39 mouse cellular contexts compared by ENCODE assay signal in genomic region chr17:23818579-23818978, GRCm38 (mm10). TPM values are rescaled to one million over a fixed set of nuclear protein-coding genes. Genes with fewer than 3 reads are reported as not detected.
"Had no signal": no experiment of that assay in that cellular context is flagged by ENCODE, and none has a peak within 500 bp of the region (broad histone marks: within the 10 kb centered on the region; RNA-seq: fewer than 3 reads in every experiment).

No protein-coding gene starts in this region.

- H3K27me3 ChIP-seq: heart, embryonic 12.5 days; hindbrain, embryonic 12.5 days; kidney, embryonic 15.5 days; limb, embryonic 13.5 days; limb, embryonic 15.5 days; liver, embryonic 12.5 days had no signal

- H3K27ac ChIP-seq: heart, adult 2 months; heart, embryonic 10.5 days; hindbrain, embryonic 10.5 days; hindbrain, embryonic 12.5 days; hindbrain, embryonic 14.5 days; kidney, embryonic 15.5 days; kidney, postnatal 0 days; limb, embryonic 13.5 days; limb, embryonic 15.5 days; liver, embryonic 12.5 days; liver, embryonic 14.5 days had no signal

- ATAC-seq: hindbrain, embryonic 16.5 days; liver, embryonic 12.5 days had no signal

- DNase-seq: gastrocnemius, adult 2 months; gastrocnemius, postnatal 10 days; gastrocnemius, postnatal 25 days; heart, adult 2 months; heart, postnatal 10 days; heart, postnatal 4 days; kidney, adult 11 months; kidney, adult 2 months; kidney, adult 9 months; kidney, postnatal 14 days; kidney, postnatal 36 days; layer of hippocampus, adult 9-11 months; layer of hippocampus, postnatal 36 days; left cerebral cortex, postnatal 4 days had no signal

- H3K4me2 ChIP-seq: heart, embryonic 12.5 days; hindbrain, embryonic 12.5 days; hindbrain, embryonic 14.5 days; kidney, embryonic 15.5 days; limb, embryonic 13.5 days; limb, embryonic 15.5 days; liver, embryonic 12.5 days had no signal

- H3K4me1 ChIP-seq: hindbrain, embryonic 10.5 days; hindbrain, embryonic 12.5 days; limb, embryonic 13.5 days; liver, embryonic 12.5 days had no signal

- H3K4me3 ChIP-seq: gastrocnemius, adult 2 months; heart, adult 2 months; heart, embryonic 10.5 days; heart, embryonic 12.5 days; hindbrain, embryonic 10.5 days; hindbrain, embryonic 12.5 days; kidney, embryonic 15.5 days; limb, embryonic 13.5 days; limb, embryonic 15.5 days; liver, embryonic 12.5 days had no signal

- H3K9ac ChIP-seq: heart, embryonic 12.5 days; hindbrain, embryonic 12.5 days; hindbrain, embryonic 14.5 days; kidney, embryonic 15.5 days; limb, embryonic 13.5 days; limb, embryonic 15.5 days; liver, embryonic 12.5 days; liver, embryonic 14.5 days had no signal

RNA-seq across cellular contexts. Expression of gene Prss33, which starts 17.3 kb away (rescaled TPM):
- total RNA-seq: gastrocnemius, adult 2 months; gastrocnemius, postnatal 10 days; gastrocnemius, postnatal 25 days; gastrocnemius, postnatal 4 days; granulocyte monocyte progenitor cell, adult 5-6 weeks; heart, adult 2 months; heart, postnatal 10 days; heart, postnatal 25 days; heart, postnatal 4 days; layer of hippocampus, postnatal 14 days; layer of hippocampus, postnatal 36 days; left cerebral cortex, adult 18-20 months; left cerebral cortex, postnatal 10 days; left cerebral cortex, postnatal 25 days; liver, adult 2 months had no signal
- polyA plus RNA-seq: heart, adult 2 months; heart, embryonic 10.5 days; heart, embryonic 12.5 days; heart, embryonic 14.5 days; heart, embryonic 16.5 days; hindbrain, embryonic 10.5 days; hindbrain, embryonic 14.5 days; hindbrain, embryonic 16.5 days; kidney, adult 2 months; limb, embryonic 11.5 days; limb, embryonic 13.5 days; limb, embryonic 15.5 days; liver, adult 2 months; liver, embryonic 12.5 days; liver, embryonic 14.5 days had no signal

RNA-seq across cellular contexts. Expression of gene Prss32, which starts 25.1 kb away (rescaled TPM):
- total RNA-seq: gastrocnemius, adult 2 months; gastrocnemius, postnatal 10 days; gastrocnemius, postnatal 25 days; gastrocnemius, postnatal 4 days; granulocyte monocyte progenitor cell, adult 5-6 weeks; heart, adult 2 months; heart, postnatal 10 days; heart, postnatal 25 days; heart, postnatal 4 days; layer of hippocampus, adult 18-20 months; layer of hippocampus, adult 8-10 months; layer of hippocampus, postnatal 36 days; left cerebral cortex, adult 18-20 months; left cerebral cortex, postnatal 10 days; left cerebral cortex, postnatal 25 days; liver, adult 2 months had no signal
- polyA plus RNA-seq: heart, embryonic 10.5 days; heart, embryonic 12.5 days; heart, embryonic 14.5 days; hindbrain, embryonic 10.5 days; hindbrain, embryonic 12.5 days; hindbrain, embryonic 14.5 days; hindbrain, embryonic 16.5 days; kidney, adult 2 months; kidney, embryonic 15.5 days; kidney, postnatal 0 days; limb, embryonic 11.5 days; limb, embryonic 13.5 days; limb, embryonic 15.5 days; liver, embryonic 12.5 days; liver, embryonic 14.5 days had no signal

RNA-seq across cellular contexts. Expression of gene Prss41, which starts 25.4 kb away (rescaled TPM):
- total RNA-seq: gastrocnemius, adult 2 months; gastrocnemius, postnatal 10 days; gastrocnemius, postnatal 25 days; granulocyte monocyte progenitor cell, adult 5-6 weeks; heart, postnatal 10 days; heart, postnatal 25 days; heart, postnatal 4 days; liver, adult 2 months had no signal
- polyA plus RNA-seq: heart, adult 2 months; heart, embryonic 12.5 days; heart, embryonic 14.5 days had no signal
